Mouse (Mus musculus): ENCODE results near the gene Snrpa.

GRCm38 (mm10) chr7:27227276-27227675, 31.2 kb upstream of the Snrpa start:
- TF ChIP-seq POLR2A (IDR thresholded peaks at IDR 0.05; ENCODE audit: control insufficient read depth, low read depth, low read length) (no peak), CTCF (IDR thresholded peaks at IDR 0.05; ENCODE audit: control insufficient read depth, insufficient read depth, insufficient replicate concordance, low read depth, low read length) (no peak)
